Mouse (Mus musculus) intestine, embryonic 16.5 days (tissue): Measurements from ENCODE around the gene Cdk2ap2. TPM values are rescaled to one million over a fixed set of nuclear protein-coding genes. Genes with fewer than 3 reads are reported as not detected.

ENCODE experiments used
- ATAC-seq: fragments of 200-750 bp; cut with Nextera tagmentation; 2 replicates; pipeline ENCODE4 v1.8.0; 2017; ENCODE audit warnings: moderate TSS enrichment, moderate library complexity
- H3K27ac ChIP-seq: fragments of 300-500 bp; sonication (generic); 2 replicates; pipeline ENCODE4 v1.5.1; 2014; ENCODE audit warnings: mild to moderate bottlenecking, low read length
- H3K27me3 ChIP-seq: fragments of 300-500 bp; sonication (generic); replicated peaks from 2 replicates; pipeline ENCODE4 v1.6.1; 2014; ENCODE audit warnings: low read length, control low read depth, mixed read lengths; ENCODE audit not compliant: control insufficient read depth, insufficient read depth
- H3K36me3 ChIP-seq: fragments of 300-500 bp; sonication (generic); 2 replicates; pipeline ENCODE4 v1.6.1; 2014; ENCODE audit warnings: low read length, control low read depth; ENCODE audit not compliant: control insufficient read depth, insufficient read depth
- H3K4me1 ChIP-seq: fragments of 300-500 bp; sonication (generic); 2 replicates; pipeline ENCODE4 v1.6.1; 2014; ENCODE audit warnings: low read length, control low read depth, mixed read lengths; ENCODE audit not compliant: control insufficient read depth, insufficient read depth
- H3K4me2 ChIP-seq: fragments of 300-500 bp; sonication (generic); 2 replicates; pipeline ENCODE4 v1.6.1; 2014; ENCODE audit warnings: low read depth, low read length, control low read depth
- H3K4me3 ChIP-seq: fragments of 300-500 bp; sonication (generic); 2 replicates; pipeline ENCODE4 v1.5.1; 2014; ENCODE audit warnings: mild to moderate bottlenecking, low read length
- H3K9ac ChIP-seq: fragments of 300-500 bp; sonication (generic); 2 replicates; pipeline ENCODE4 v1.6.1; 2014; ENCODE audit warnings: low read depth, low read length
- H3K9me3 ChIP-seq: fragments of 300-500 bp; sonication (generic); 2 replicates; pipeline ENCODE4 v1.6.1; 2016; ENCODE audit warnings: low read length, control low read depth; ENCODE audit not compliant: control insufficient read depth
- WGBS: fragments of 180-500 bp; shearing (Covaris S2); extraction: QIAGEN DNeasy Blood & Tissue Kit; methylation state at CpG from one replicate; pipeline ENCODE4 v1.1.7; 2014; 5-methylcytosine and 5-hydroxymethylcytosine counted together
- polyA plus RNA-seq: library from polyadenylated mRNA; unstranded; fragments of >200 nt; fragmentation: Nextera tagmentation; extraction: Ambion mirVana; gene quantifications from 2 replicates; pipeline ENCODE4 v1.2.1, GENCODE M21; 2015

Gene Cdk2ap2
- polyA plus RNA-seq, 1 experiment from 2014 or later: 159 TPM

DNA sequence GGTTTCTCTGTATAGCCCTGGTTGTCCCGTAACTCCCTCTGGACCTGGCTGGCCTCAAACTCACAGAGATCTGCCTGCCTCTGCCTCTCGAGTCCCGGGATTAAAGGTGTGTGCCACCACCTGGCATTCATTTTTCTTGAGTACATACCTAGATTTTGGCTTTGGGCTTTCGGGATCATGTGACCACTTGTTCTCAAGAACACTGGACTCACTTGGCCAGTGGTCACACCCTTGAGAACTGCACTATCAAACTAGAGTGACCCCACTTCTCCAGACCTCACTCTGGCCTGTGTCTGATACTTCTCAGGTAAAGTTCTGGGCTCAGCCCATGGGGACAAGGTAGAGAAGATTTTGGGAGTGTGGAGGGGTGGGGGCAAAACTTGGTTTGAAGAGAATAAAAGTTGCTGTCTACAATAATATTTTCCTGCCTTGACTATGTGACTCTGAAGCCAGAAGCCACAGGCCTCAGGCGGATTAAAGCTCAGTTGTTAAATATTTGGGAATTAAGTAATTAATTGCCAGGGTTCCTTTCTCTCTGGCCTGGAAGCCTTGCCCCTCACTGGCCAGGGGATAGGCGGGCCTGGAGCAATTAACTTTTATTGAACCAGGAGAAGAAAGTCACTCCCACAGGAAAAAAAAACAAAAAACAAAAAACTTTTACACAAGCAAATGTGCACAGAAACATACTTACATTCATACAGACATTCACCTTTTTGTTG lies 24.1 kb upstream of the Cdk2ap2 start:
- Histone ChIP-seq H3K9ac (no peak overlapping the region), H3K4me2 (no peak overlapping the region), H3K9me3 (no peaks in the 10 kb centered on the region), H3K4me3 (no peak overlapping the region), H3K27ac (no peak overlapping the region), H3K36me3 (no peaks in the 10 kb centered on the region), H3K27me3 (no peaks in the 10 kb centered on the region), H3K4me1 (peaks cover 8% of the 10 kb centered on the region; the same call in 1 of the 2 replicates)
- WGBS: 73% methylated on average over 6 of the region's 6 CpGs
- ATAC-seq: no peak

DNA sequence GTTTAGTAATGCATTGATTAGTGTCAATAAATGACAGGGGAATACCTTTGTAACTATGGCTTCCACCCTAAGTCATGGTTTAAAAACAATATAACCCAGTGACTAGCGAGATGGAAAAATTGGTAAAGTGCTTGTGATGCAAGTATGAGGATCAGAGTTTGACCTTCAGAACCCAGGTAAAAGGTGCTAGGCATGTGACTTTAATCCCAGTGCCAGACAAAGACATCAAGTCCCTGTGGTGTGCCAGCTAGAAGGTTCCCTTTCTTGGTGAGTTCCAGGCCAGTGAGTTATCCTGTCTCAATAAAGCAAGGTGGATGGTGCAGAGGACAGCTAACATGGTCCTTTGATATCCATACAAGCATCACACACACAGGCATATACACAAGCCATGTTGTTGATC lies 21.5 kb upstream of the Cdk2ap2 start:
- no peak overlapping the region for H3K27ac ChIP-seq
- H3K9me3 ChIP-seq: no peaks in the 10 kb centered on the region
- no peaks in the 10 kb centered on the region for H3K27me3 ChIP-seq
- H3K4me3 ChIP-seq: no peak overlapping the region
- H3K4me1 ChIP-seq: peaks cover 5% of the 10 kb centered on the region; the same call in 1 of the 2 replicates
- no peak overlapping the region for H3K4me2 ChIP-seq
- ATAC-seq: no peak
- 92% methylated on average over 1 of the region's 1 CpGs for WGBS
- H3K9ac ChIP-seq: no peak overlapping the region
- no peaks in the 10 kb centered on the region for H3K36me3 ChIP-seq

GRCm38 (mm10) chr19:4079594-4079993 lies 17.4 kb upstream of the Cdk2ap2 start:
- no peaks in the 10 kb centered on the region for H3K9me3 ChIP-seq
- no peaks in the 10 kb centered on the region for H3K36me3 ChIP-seq
- ATAC-seq: no peak
- H3K27ac ChIP-seq: no peak overlapping the region
- WGBS: 76% methylated on average over 1 of the region's 1 CpGs
- H3K4me1 ChIP-seq: no peaks in the 10 kb centered on the region
- no peak overlapping the region for H3K4me3 ChIP-seq
- no peak overlapping the region for H3K9ac ChIP-seq
- H3K27me3 ChIP-seq: no peaks in the 10 kb centered on the region
- no peak overlapping the region for H3K4me2 ChIP-seq

DNA sequence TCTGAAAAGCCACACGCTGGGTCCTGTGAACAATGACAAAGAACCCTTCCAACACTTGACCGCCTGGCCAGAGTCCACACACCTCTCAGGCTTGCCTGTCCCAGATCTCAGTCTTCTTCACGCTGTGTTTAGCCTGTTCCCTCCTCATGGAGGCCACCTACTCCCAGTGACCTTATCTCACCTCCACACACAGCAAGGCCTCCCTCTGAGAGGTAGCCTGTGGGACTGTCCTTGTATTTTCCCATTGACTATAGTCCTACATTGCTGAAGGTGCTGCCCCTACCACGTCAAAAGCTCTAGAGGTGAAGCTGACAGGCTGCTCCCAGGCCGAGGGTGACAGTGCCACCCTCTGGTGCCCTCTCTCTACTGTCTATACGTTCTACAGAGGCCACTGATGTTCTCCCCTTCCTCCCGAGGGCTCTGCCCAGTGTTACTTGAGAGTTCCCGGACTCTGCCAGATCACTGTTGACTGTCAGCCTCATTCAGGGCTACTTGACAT lies 16.4 kb upstream of the Cdk2ap2 start:
- no peaks in the 10 kb centered on the region for H3K4me1 ChIP-seq
- 69% methylated on average over 8 of the region's 8 CpGs for WGBS
- H3K27ac ChIP-seq: no peak overlapping the region
- H3K9ac ChIP-seq: no peak overlapping the region
- H3K4me2 ChIP-seq: no peak overlapping the region
- peak; percentile 33; the same call in 1 of the 2 replicates for ATAC-seq
- no peaks in the 10 kb centered on the region for H3K36me3 ChIP-seq
- H3K9me3 ChIP-seq: no peaks in the 10 kb centered on the region
- H3K27me3 ChIP-seq: no peaks in the 10 kb centered on the region
- H3K4me3 ChIP-seq: no peak overlapping the region

DNA sequence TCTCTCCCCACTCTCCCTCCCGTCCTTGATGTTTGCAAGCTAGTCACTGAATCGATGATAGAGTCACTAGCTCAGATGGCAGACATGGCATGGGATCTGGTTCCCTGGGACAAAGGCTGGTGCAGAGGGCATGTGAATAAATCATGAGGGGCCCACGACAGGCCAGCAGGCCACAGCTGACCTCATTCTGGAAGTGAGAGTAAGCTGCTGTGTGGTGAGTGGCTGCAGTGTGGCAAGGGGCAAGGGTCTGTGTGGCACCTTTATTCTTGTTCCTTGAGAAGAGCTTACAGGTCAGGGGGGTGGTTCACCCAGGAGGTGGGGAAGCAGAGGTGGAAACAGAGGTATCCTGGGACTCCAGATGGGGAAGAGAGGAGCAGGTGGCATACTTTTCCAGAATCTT lies 15.6 kb upstream of the Cdk2ap2 start, which contains the start of gene Cabp2:
TSS of gene Cabp2 (plus strand) at position 185 of the 400 bp plus-strand sequence.
- no peak within 1 kb of the TSS for H3K27ac ChIP-seq
- H3K36me3 ChIP-seq: no peaks in the 10 kb centered on the region
- no peaks in the 10 kb centered on the region for H3K4me1 ChIP-seq
- H3K4me2 ChIP-seq: no peak within 1 kb of the TSS
- WGBS: 66% methylated on average over 3 of the region's 3 CpGs
- no peak for ATAC-seq
- no peak within 1 kb of the TSS for H3K4me3 ChIP-seq
- H3K9me3 ChIP-seq: no peaks in the 10 kb centered on the region
- no peak within 1 kb of the TSS for H3K9ac ChIP-seq
- no peaks in the 10 kb centered on the region for H3K27me3 ChIP-seq

GRCm38 (mm10) chr19:4082219-4082965 lies 14.6 kb upstream of the Cdk2ap2 start:
- Histone ChIP-seq H3K9me3 (no peaks in the 10 kb centered on the region), H3K27me3 (no peaks in the 10 kb centered on the region), H3K4me3 (no peak overlapping the region), H3K9ac (no peak overlapping the region), H3K4me1 (no peaks in the 10 kb centered on the region), H3K27ac (no peak overlapping the region), H3K4me2 (no peak overlapping the region), H3K36me3 (no peaks in the 10 kb centered on the region)
- WGBS: 75% methylated on average over 11 of the region's 11 CpGs
- ATAC-seq: no peak

DNA sequence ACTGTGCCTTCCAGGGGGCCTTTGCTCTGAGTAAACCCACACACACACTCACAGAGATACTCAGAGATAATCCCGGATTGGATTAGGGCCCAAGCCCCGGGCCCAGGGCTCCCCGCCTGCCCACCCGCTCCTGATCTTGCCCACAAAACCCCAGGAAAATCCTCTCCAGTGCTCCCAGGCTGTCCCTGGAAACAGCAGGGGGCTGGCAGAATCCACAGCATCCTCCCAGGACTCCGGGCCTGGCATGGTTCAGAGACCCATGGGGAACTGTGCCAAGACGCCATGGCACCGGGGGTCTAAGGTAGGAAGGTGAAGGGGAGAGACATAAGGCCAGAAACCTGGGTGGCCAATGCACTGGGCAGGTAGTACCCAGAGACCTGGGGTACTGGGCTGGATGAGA lies 13.7 kb upstream of the Cdk2ap2 start:
- Histone ChIP-seq H3K27me3 (no peaks in the 10 kb centered on the region), H3K27ac (no peak overlapping the region), H3K9ac (no peak overlapping the region), H3K9me3 (no peaks in the 10 kb centered on the region), H3K4me2 (no peak overlapping the region), H3K36me3 (no peaks in the 10 kb centered on the region), H3K4me1 (no peaks in the 10 kb centered on the region), H3K4me3 (no peak overlapping the region)
- 83% methylated on average over 7 of the region's 7 CpGs for WGBS
- ATAC-seq: no peak

DNA sequence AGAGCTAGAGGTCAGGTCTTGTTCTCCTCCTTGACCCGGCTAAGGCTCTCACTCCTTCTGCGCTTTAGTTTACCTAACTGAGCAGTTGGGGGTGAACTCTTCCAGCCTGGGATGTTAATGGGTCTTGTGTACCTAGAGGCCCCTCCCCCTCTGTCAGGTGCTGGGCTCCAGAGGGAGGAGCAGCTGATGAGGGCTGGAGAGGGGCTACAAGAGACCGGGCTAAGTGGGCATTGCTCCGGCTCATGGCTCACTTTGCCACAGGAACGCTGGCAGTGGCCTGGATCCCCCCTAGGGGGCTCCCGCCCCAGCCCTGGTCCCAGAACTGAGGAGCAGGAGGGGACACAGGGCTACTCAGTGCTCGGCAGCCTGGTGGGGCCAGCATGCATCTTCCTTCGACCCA lies 13.2 kb upstream of the Cdk2ap2 start:
- WGBS: 33% methylated on average over 8 of the region's 8 CpGs
- Histone ChIP-seq H3K4me1 (no peaks in the 10 kb centered on the region), H3K9ac (no peak overlapping the region; the same call in 1 of the 2 replicates), H3K27ac (no peak overlapping the region), H3K4me3 (no peak overlapping the region), H3K9me3 (no peaks in the 10 kb centered on the region), H3K36me3 (no peaks in the 10 kb centered on the region), H3K4me2 (no peak overlapping the region), H3K27me3 (no peaks in the 10 kb centered on the region)
- ATAC-seq: no peak

GRCm38 (mm10) chr19:4084984-4085383 lies 12.0 kb upstream of the Cdk2ap2 start:
- Histone ChIP-seq H3K27me3 (no peaks in the 10 kb centered on the region), H3K36me3 (no peaks in the 10 kb centered on the region), H3K4me1 (no peaks in the 10 kb centered on the region), H3K4me2 (no peak overlapping the region), H3K27ac (no peak overlapping the region), H3K9ac (no peak overlapping the region), H3K9me3 (no peaks in the 10 kb centered on the region), H3K4me3 (no peak overlapping the region)
- 93% methylated on average over 1 of the region's 1 CpGs for WGBS
- ATAC-seq: no peak
